Mouse (Mus musculus): ENCODE measurements around the gene Slc36a1. TPM values are rescaled to one million over a fixed set of nuclear protein-coding genes. Genes with fewer than 3 reads are reported as not detected.

Slc36a1 gene
- polyA plus RNA-seq, 1 experiment from 2014 or later: 1.7 TPM

GRCm38 (mm10) chr11:55170501-55170900, 33.6 kb upstream of the Slc36a1 start:
- DNase-seq (ENCODE audit: low spot score, missing footprints) (no peak), ATAC-seq (ENCODE audit: low FRiP score) (no peak)
- 83% methylated on average over 4 of the region's 4 CpGs for WGBS
- H3K9ac ChIP-seq (ENCODE audit: low read length): no peak overlapping the region
- H3K4me3 ChIP-seq (ENCODE audit: low read depth, low read length): no peak overlapping the region
- H3K4me2 ChIP-seq: no peak overlapping the region
- H3K27ac ChIP-seq (ENCODE audit: low read depth, low read length): no peak overlapping the region
- H3K27me3 ChIP-seq (ENCODE audit: control insufficient read depth, insufficient read depth, low read length): no peaks in the 10 kb centered on the region
- H3K4me1 ChIP-seq (ENCODE audit: control insufficient read depth, insufficient read depth, low read length): no peaks in the 10 kb centered on the region
- no peaks in the 10 kb centered on the region for H3K9me3 ChIP-seq (ENCODE audit: control insufficient read depth, low read length)
- no peaks in the 10 kb centered on the region for H3K36me3 ChIP-seq (ENCODE audit: control insufficient read depth, insufficient read depth, low read length)

GRCm38 (mm10) chr11:55178830-55179229, 25.3 kb upstream of the Slc36a1 start:
- no peak for DNase-seq (ENCODE audit: low spot score, missing footprints)
- no peak overlapping the region for H3K4me3 ChIP-seq (ENCODE audit: low read depth, low read length)

GRCm38 (mm10) chr11:55179856-55180255, 24.3 kb upstream of the Slc36a1 start:
- no peaks in the 10 kb centered on the region for H3K4me1 ChIP-seq (ENCODE audit: control insufficient read depth, insufficient read depth, low read length)
- H3K36me3 ChIP-seq (ENCODE audit: control insufficient read depth, insufficient read depth, low read length): no peaks in the 10 kb centered on the region
- no peaks in the 10 kb centered on the region for H3K9me3 ChIP-seq (ENCODE audit: control insufficient read depth, low read length)
- H3K9ac ChIP-seq (ENCODE audit: low read length): no peak overlapping the region
- ATAC-seq (ENCODE audit: low FRiP score): no peak
- H3K27ac ChIP-seq (ENCODE audit: low read depth, low read length): no peak overlapping the region
- 91% methylated on average over 3 of the region's 3 CpGs for WGBS
- H3K4me3 ChIP-seq (ENCODE audit: low read depth, low read length): no peak overlapping the region
- H3K27me3 ChIP-seq (ENCODE audit: control insufficient read depth, insufficient read depth, low read length): no peaks in the 10 kb centered on the region
- H3K4me2 ChIP-seq: no peak overlapping the region
- no peak for DNase-seq (ENCODE audit: low spot score, missing footprints)

More at GRCm38 (mm10) chr11:55178830-55179229, 25.3 kb upstream of the Slc36a1 start:
- WGBS: 92% methylated on average over 4 of the region's 4 CpGs
- H3K4me2 ChIP-seq: no peak overlapping the region
- H3K4me1 ChIP-seq (ENCODE audit: control insufficient read depth, insufficient read depth, low read length): no peaks in the 10 kb centered on the region
- no peaks in the 10 kb centered on the region for H3K36me3 ChIP-seq (ENCODE audit: control insufficient read depth, insufficient read depth, low read length)
- H3K9ac ChIP-seq (ENCODE audit: low read length): no peak overlapping the region
- H3K9me3 ChIP-seq (ENCODE audit: control insufficient read depth, low read length): no peaks in the 10 kb centered on the region
- no peaks in the 10 kb centered on the region for H3K27me3 ChIP-seq (ENCODE audit: control insufficient read depth, insufficient read depth, low read length)
- no peak for ATAC-seq (ENCODE audit: low FRiP score)
- no peak overlapping the region for H3K27ac ChIP-seq (ENCODE audit: low read depth, low read length)

GRCm38 (mm10) chr11:55183124-55183523, 21.0 kb upstream of the Slc36a1 start:
- Histone ChIP-seq H3K27me3 (ENCODE audit: control insufficient read depth, insufficient read depth, low read length) (no peaks in the 10 kb centered on the region), H3K4me3 (ENCODE audit: low read depth, low read length) (no peak overlapping the region), H3K9ac (ENCODE audit: low read length) (no peak overlapping the region), H3K27ac (ENCODE audit: low read depth, low read length) (no peak overlapping the region), H3K9me3 (ENCODE audit: control insufficient read depth, low read length) (no peaks in the 10 kb centered on the region), H3K4me1 (ENCODE audit: control insufficient read depth, insufficient read depth, low read length) (no peaks in the 10 kb centered on the region), H3K36me3 (ENCODE audit: control insufficient read depth, insufficient read depth, low read length) (no peaks in the 10 kb centered on the region), H3K4me2 (no peak overlapping the region)
- 65% methylated on average over 7 of the region's 7 CpGs for WGBS
- DNase-seq (ENCODE audit: low spot score, missing footprints): no peak
- no peak for ATAC-seq (ENCODE audit: low FRiP score)

GRCm38 (mm10) chr11:55184246-55184645, 19.9 kb upstream of the Slc36a1 start:
- Histone ChIP-seq H3K27me3 (ENCODE audit: control insufficient read depth, insufficient read depth, low read length) (no peaks in the 10 kb centered on the region), H3K4me1 (ENCODE audit: control insufficient read depth, insufficient read depth, low read length) (no peaks in the 10 kb centered on the region), H3K4me2 (no peak overlapping the region), H3K4me3 (ENCODE audit: low read depth, low read length) (no peak overlapping the region), H3K36me3 (ENCODE audit: control insufficient read depth, insufficient read depth, low read length) (no peaks in the 10 kb centered on the region), H3K9ac (ENCODE audit: low read length) (no peak overlapping the region), H3K27ac (ENCODE audit: low read depth, low read length) (no peak overlapping the region), H3K9me3 (ENCODE audit: control insufficient read depth, low read length) (no peaks in the 10 kb centered on the region)
- ATAC-seq (ENCODE audit: low FRiP score) (no peak), DNase-seq (ENCODE audit: low spot score, missing footprints) (no peak)
- 87% methylated on average over 5 of the region's 5 CpGs for WGBS

- Histone ChIP-seq H3K27me3 (ENCODE audit: control insufficient read depth, insufficient read depth, low read length) (no peaks in the 10 kb centered on the region), H3K4me1 (ENCODE audit: control insufficient read depth, insufficient read depth, low read length) (no peaks in the 10 kb centered on the region), H3K27ac (ENCODE audit: low read depth, low read length) (no peak within 1 kb of the TSS), H3K4me3 (ENCODE audit: low read depth, low read length) (no peak within 1 kb of the TSS), H3K4me2 (no peak within 1 kb of the TSS), H3K36me3 (ENCODE audit: control insufficient read depth, insufficient read depth, low read length) (no peaks in the 10 kb centered on the region), H3K9ac (ENCODE audit: low read length) (no peak within 1 kb of the TSS), H3K9me3 (ENCODE audit: control insufficient read depth, low read length) (no peaks in the 10 kb centered on the region)
- 27% methylated on average over 10 of the region's 10 CpGs for WGBS
- no peak for ATAC-seq (ENCODE audit: low FRiP score)
- DNase-seq (ENCODE audit: low spot score, missing footprints): no peak
Measured at GRCm38 (mm10) chr11:55184733-55185291, 19.3 kb upstream of the Slc36a1 start, which contains the start of gene Slc36a2. Gene Slc36a2, minus strand, starts transcription at chr11:55185077.

- DNase-seq (ENCODE audit: low spot score, missing footprints) (no peak), ATAC-seq (ENCODE audit: low FRiP score) (no peak)
- Histone ChIP-seq H3K27ac (ENCODE audit: low read depth, low read length) (no peak overlapping the region), H3K4me2 (no peak overlapping the region), H3K9me3 (ENCODE audit: control insufficient read depth, low read length) (no peaks in the 10 kb centered on the region), H3K9ac (ENCODE audit: low read length) (no peak overlapping the region), H3K27me3 (ENCODE audit: control insufficient read depth, insufficient read depth, low read length) (no peaks in the 10 kb centered on the region), H3K4me1 (ENCODE audit: control insufficient read depth, insufficient read depth, low read length) (no peaks in the 10 kb centered on the region), H3K36me3 (ENCODE audit: control insufficient read depth, insufficient read depth, low read length) (no peaks in the 10 kb centered on the region), H3K4me3 (ENCODE audit: low read depth, low read length) (no peak overlapping the region)
- 88% methylated on average over 4 of the region's 4 CpGs for WGBS
Measured at GRCm38 (mm10) chr11:55187292-55187691, 16.9 kb upstream of the Slc36a1 start.

GRCm38 (mm10) chr11:55187777-55188176, 16.4 kb upstream of the Slc36a1 start:
- H3K4me1 ChIP-seq (ENCODE audit: control insufficient read depth, insufficient read depth, low read length): no peaks in the 10 kb centered on the region
- no peak for ATAC-seq (ENCODE audit: low FRiP score)

GRCm38 (mm10) chr11:55190216-55190615, 13.9 kb upstream of the Slc36a1 start:
- Histone ChIP-seq H3K27me3 (ENCODE audit: control insufficient read depth, insufficient read depth, low read length) (no peaks in the 10 kb centered on the region), H3K36me3 (ENCODE audit: control insufficient read depth, insufficient read depth, low read length) (no peaks in the 10 kb centered on the region), H3K9me3 (ENCODE audit: control insufficient read depth, low read length) (no peaks in the 10 kb centered on the region), H3K9ac (ENCODE audit: low read length) (no peak overlapping the region), H3K27ac (ENCODE audit: low read depth, low read length) (no peak overlapping the region), H3K4me2 (no peak overlapping the region), H3K4me1 (ENCODE audit: control insufficient read depth, insufficient read depth, low read length) (no peaks in the 10 kb centered on the region), H3K4me3 (ENCODE audit: low read depth, low read length) (no peak overlapping the region)
- ATAC-seq (ENCODE audit: low FRiP score) (no peak), DNase-seq (ENCODE audit: low spot score, missing footprints) (no peak)
- whole genome bisulfite sequencing: 83% methylated on average over 3 of the region's 3 CpGs

More at GRCm38 (mm10) chr11:55187777-55188176, 16.4 kb upstream of the Slc36a1 start:
- no peak overlapping the region for H3K27ac ChIP-seq (ENCODE audit: low read depth, low read length)
- H3K4me3 ChIP-seq (ENCODE audit: low read depth, low read length): no peak overlapping the region
- no peaks in the 10 kb centered on the region for H3K27me3 ChIP-seq (ENCODE audit: control insufficient read depth, insufficient read depth, low read length)
- no peaks in the 10 kb centered on the region for H3K36me3 ChIP-seq (ENCODE audit: control insufficient read depth, insufficient read depth, low read length)
- H3K9ac ChIP-seq (ENCODE audit: low read length): no peak overlapping the region
- H3K9me3 ChIP-seq (ENCODE audit: control insufficient read depth, low read length): no peaks in the 10 kb centered on the region
- H3K4me2 ChIP-seq: no peak overlapping the region
- no peak for DNase-seq (ENCODE audit: low spot score, missing footprints)
- 81% methylated on average over 6 of the region's 6 CpGs for WGBS

Data from midbrain, embryonic 11.5 days (tissue).